Mouse (Mus musculus) cortical plate, adult 2 months (tissue): ENCODE data around the gene Rnf123.

Experiments
- CTCF ChIP-seq: fragments of 200-500 bp; IDR thresholded peaks from 2 replicates; pipeline ENCODE4 v1.5.1; 2011; ENCODE audit warnings: mild to moderate bottlenecking, control low read depth, low read length; ENCODE audit not compliant: insufficient read depth; ENCODE audit errors: extremely low read depth
- POLR2A ChIP-seq: fragments of 200-500 bp; IDR thresholded peaks from 2 replicates; pipeline ENCODE4 v1.6.1; 2011; ENCODE audit warnings: mild to moderate bottlenecking, low read length, control low read depth; ENCODE audit not compliant: insufficient read depth; ENCODE audit errors: extremely low read depth

DNA sequence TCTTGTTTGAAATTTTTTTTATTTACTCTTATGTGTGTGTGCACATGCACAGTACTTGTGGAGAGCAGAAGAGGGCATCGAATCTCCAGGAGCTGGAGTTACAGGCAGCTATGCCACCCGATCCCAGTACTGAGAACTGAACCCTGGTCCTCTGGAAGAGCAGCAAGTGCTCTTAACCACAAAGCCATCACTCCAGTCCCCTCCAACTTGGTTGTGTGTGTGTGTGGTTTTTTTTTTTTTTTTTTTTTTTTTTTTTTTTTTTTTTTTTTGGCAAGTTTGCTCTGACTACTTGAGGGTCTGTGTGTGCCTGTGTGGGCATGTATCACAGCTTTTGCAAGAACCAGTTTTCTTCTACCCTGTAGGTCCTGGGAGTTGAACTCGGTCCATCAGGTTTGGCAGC is 49.2 kb upstream of the Rnf123 start:
- TF ChIP-seq CTCF (no peak), POLR2A (no peak)
